Mouse (Mus musculus) MEL (cell line): ENCODE results near the gene Itga8. TPM values are rescaled to one million over a fixed set of nuclear protein-coding genes. Genes with fewer than 3 reads are reported as not detected.

ENCODE experiments used
- DNase-seq: peaks from one replicate; pipeline ENCODE4 v3.0.0; 2011; ENCODE audit warnings: low read depth, low spot score
- H3K27ac ChIP-seq: 2 replicates; pipeline ENCODE4 v1.5.1; 2012; ENCODE audit warnings: low read depth, mild to moderate bottlenecking, control low read depth, low read length, moderate library complexity; ENCODE audit not compliant: control insufficient read depth
- H3K27me3 ChIP-seq, 2 experiments: fragments of 150-350 bp in 1 of 2; sonication (generic) in 1 of 2; 2 replicates each; pipeline ENCODE4 v1.6.1; 2012; ENCODE audit warnings: low read length in 2 of 2, mild to moderate bottlenecking in 2 of 2, improper control_type of control experiment in 1 of 2, moderate library complexity in 1 of 2; ENCODE audit not compliant: insufficient read depth in 2 of 2, control insufficient read depth in 1 of 2
- H3K36me3 ChIP-seq, 2 experiments: 2 replicates each; pipeline ENCODE4 v1.6.1; 2012 to 2014; ENCODE audit warnings: low read length in 2 of 2, improper control_type of control experiment in 1 of 2, inconsistent platforms in 1 of 2, mild to moderate bottlenecking in 1 of 2; ENCODE audit not compliant: insufficient read depth in 2 of 2, control insufficient read depth in 1 of 2
- H3K4me1 ChIP-seq, 2 experiments: fragments of 150-350 bp in 1 of 2; sonication (generic) in 1 of 2; 2 replicates each; pipeline ENCODE4 v1.6.1; 2012; ENCODE audit warnings: low read length in 2 of 2, improper control_type of control experiment in 1 of 2, mild to moderate bottlenecking in 1 of 2; ENCODE audit not compliant: insufficient read depth in 2 of 2, control insufficient read depth in 1 of 2
- H3K4me3 ChIP-seq, 2 experiments: fragments of 150-350 bp in 1 of 2; sonication (generic) in 1 of 2; 2 replicates each; pipeline ENCODE4 v1.5.1; 2012; ENCODE audit warnings: low read depth in 2 of 2, low read length in 2 of 2, mild to moderate bottlenecking in 2 of 2, moderate library complexity in 2 of 2, control low read depth in 1 of 2, improper control_type of control experiment in 1 of 2; ENCODE audit not compliant: control insufficient read depth in 1 of 2, insufficient read depth in 1 of 2
- H3K79me2 ChIP-seq: 2 replicates; pipeline ENCODE4 v1.6.1; 2012; ENCODE audit warnings: mild to moderate bottlenecking, low read length, moderate library complexity; ENCODE audit not compliant: control insufficient read depth, poor library complexity, insufficient read depth
- H3K9ac ChIP-seq: 2 replicates; pipeline ENCODE4 v1.6.1; 2012; ENCODE audit warnings: low read depth, mild to moderate bottlenecking, control low read depth, low read length, moderate library complexity; ENCODE audit not compliant: control insufficient read depth, poor library complexity, severe bottlenecking
- H3K9me3 ChIP-seq: fragments of 150-350 bp; sonication (generic); replicated peaks from 2 replicates; pipeline ENCODE4 v1.6.1; 2012; ENCODE audit warnings: mild to moderate bottlenecking, low read length, improper control_type of control experiment, moderate library complexity; ENCODE audit not compliant: insufficient read depth
- BHLHE40 ChIP-seq: IDR thresholded peaks from 2 replicates; pipeline ENCODE4 v1.6.1; 2012; ENCODE audit warnings: low read depth, mild to moderate bottlenecking, inconsistent platforms, low read length, improper control_type of control experiment, borderline replicate concordance
- CHD1 ChIP-seq: IDR thresholded peaks from 2 replicates; pipeline ENCODE4 v1.6.1; 2012; ENCODE audit warnings: low read depth, mild to moderate bottlenecking, inconsistent platforms, low read length, improper control_type of control experiment
- CHD2 ChIP-seq: IDR thresholded peaks from 2 replicates; pipeline ENCODE4 v1.6.1; 2011; ENCODE audit warnings: low read length, improper control_type of control experiment
- CTCF ChIP-seq, 3 experiments: IDR thresholded peaks in 2 of 3; conservative IDR thresholded peaks in 1 of 3; 2 replicates each; pipeline ENCODE4 v1.5.1; 2011 to 2012; ENCODE audit warnings: low read length in 3 of 3, low read depth in 2 of 3, mild to moderate bottlenecking in 2 of 3, improper control_type of control experiment in 1 of 3, inconsistent platforms in 1 of 3, mixed read lengths in 1 of 3, moderate library complexity in 1 of 3; ENCODE audit not compliant: control insufficient read depth in 1 of 3, insufficient read depth in 1 of 3, poor library complexity in 1 of 3, severe bottlenecking in 1 of 3
- E2F4 ChIP-seq: IDR thresholded peaks from 2 replicates; pipeline ENCODE4 v1.6.1; 2011; ENCODE audit warnings: low read depth, low read length, improper control_type of control experiment, borderline replicate concordance
- ELF1 ChIP-seq: IDR thresholded peaks from 2 replicates; pipeline ENCODE4 v1.6.1; 2014; ENCODE audit warnings: low read depth, mild to moderate bottlenecking, inconsistent platforms, low read length, improper control_type of control experiment, moderate library complexity
- EP300 ChIP-seq, 2 experiments: IDR thresholded peaks; 2 replicates each; pipeline ENCODE4 v1.6.1; 2011; ENCODE audit warnings: improper control_type of control experiment in 2 of 2, low read length in 2 of 2, low read depth in 1 of 2, mild to moderate bottlenecking in 1 of 2
- GABPA ChIP-seq: IDR thresholded peaks from 2 replicates; pipeline ENCODE4 v1.6.1; 2012; ENCODE audit warnings: low read depth, mild to moderate bottlenecking, inconsistent platforms, low read length, improper control_type of control experiment, moderate library complexity
- GATA1 ChIP-seq: IDR thresholded peaks from 2 replicates; pipeline ENCODE4 v1.6.1; 2011; ENCODE audit warnings: low read depth, low read length, improper control_type of control experiment
- MAZ ChIP-seq: IDR thresholded peaks from 2 replicates; pipeline ENCODE4 v1.6.1; 2012; ENCODE audit warnings: low read depth, mild to moderate bottlenecking, inconsistent platforms, low read length, improper control_type of control experiment
- MXI1 ChIP-seq: IDR thresholded peaks from 2 replicates; pipeline ENCODE4 v1.6.1; 2011; ENCODE audit warnings: mild to moderate bottlenecking, low read depth, low read length, improper control_type of control experiment
- MYC ChIP-seq: IDR thresholded peaks from 2 replicates; pipeline ENCODE4 v1.6.1; 2011; ENCODE audit warnings: low read depth, mild to moderate bottlenecking, low read length, improper control_type of control experiment, moderate library complexity
- NRF1 ChIP-seq: IDR thresholded peaks from 2 replicates; pipeline ENCODE4 v1.6.1; 2014; ENCODE audit warnings: low read depth, mild to moderate bottlenecking, inconsistent platforms, low read length, improper control_type of control experiment, moderate library complexity; ENCODE audit not compliant: poor library complexity, insufficient read depth, severe bottlenecking
- POLR2A ChIP-seq, 2 experiments: IDR thresholded peaks; 2 replicates each; pipeline ENCODE4 v1.6.1; 2011 to 2012; ENCODE audit warnings: low read length in 2 of 2, mild to moderate bottlenecking in 2 of 2, control low read depth in 1 of 2, improper control_type of control experiment in 1 of 2, low read depth in 1 of 2, moderate library complexity in 1 of 2; ENCODE audit not compliant: control insufficient read depth in 1 of 2, insufficient read depth in 1 of 2, poor library complexity in 1 of 2
- POLR2AphosphoS2 ChIP-seq: IDR thresholded peaks from 2 replicates; pipeline ENCODE4 v1.6.1; 2011; ENCODE audit warnings: low read length, improper control_type of control experiment
- SMC3 ChIP-seq: IDR thresholded peaks from 2 replicates; pipeline ENCODE4 v1.6.1; 2011; ENCODE audit warnings: low read depth, low read length, improper control_type of control experiment
- TCF12 ChIP-seq: IDR thresholded peaks from 2 replicates; pipeline ENCODE4 v1.6.1; 2014; ENCODE audit warnings: low read depth, mild to moderate bottlenecking, inconsistent platforms, low read length, improper control_type of control experiment, moderate library complexity
- USF1 ChIP-seq: IDR thresholded peaks from 2 replicates; pipeline ENCODE4 v1.6.1; 2014; ENCODE audit warnings: low read depth, mild to moderate bottlenecking, inconsistent platforms, low read length, improper control_type of control experiment, moderate library complexity
- ZMIZ1 ChIP-seq: IDR thresholded peaks from 2 replicates; pipeline ENCODE4 v1.6.1; 2012; ENCODE audit warnings: low read depth, mild to moderate bottlenecking, inconsistent platforms, low read length, improper control_type of control experiment, moderate library complexity
- polyA plus RNA-seq, 2 experiments: library from polyadenylated mRNA; stranded (reverse) in 1 of 2; unstranded in 1 of 2; fragments of >175 nt in 1 of 2; fragments of >200 nt in 1 of 2; gene quantifications; 2 replicates each; pipeline versions ENCODE4 v1.2.1 to v1.2.4; 2012; ENCODE audit warnings: low replicate concordance in 2 of 2, low read depth in 1 of 2; ENCODE audit not compliant: insufficient read length in 2 of 2, insufficient read depth in 1 of 2, missing spikeins in 1 of 2
- total RNA-seq: library from RNA; depleted of rRNA; stranded (reverse); fragments of 300-350 nt; gene quantifications from 2 replicates; pipeline ENCODE4 v1.2.3, GENCODE M21; 2012

Gene Itga8
- total and polyA plus RNA-seq, 3 experiments: not detected

- 0 out of 4 replicates have a peak, but pooled peaks cover 0 to 2% of the 10 kb centered on the region in 2 experiments for H3K36me3 ChIP-seq
- no peaks in the 10 kb centered on the region for H3K79me2 ChIP-seq
- no peaks in the 10 kb centered on the region for H3K9me3 ChIP-seq
- no peak overlapping the region for H3K27ac ChIP-seq
- TF ChIP-seq BHLHE40: no peak
- TF ChIP-seq E2F4: no peak
- no peak for TF ChIP-seq GATA1
- TF ChIP-seq SMC3: no peak
- no peak for TF ChIP-seq TCF12
- no peak for TF ChIP-seq CHD1
- no peak for TF ChIP-seq MAZ
- no peak for TF ChIP-seq MYC
- TF ChIP-seq ELF1: no peak
- TF ChIP-seq CHD2: no peak
- no peak for TF ChIP-seq GABPA
- no peak for TF ChIP-seq ZMIZ1
- TF ChIP-seq NRF1: no peak
- no peak for TF ChIP-seq POLR2A (IDR thresholded peaks at IDR 0.05; ENCODE audit: control insufficient read depth in 1 of 2, insufficient read depth in 1 of 2, low read depth in 1 of 2, low read length in 2 of 2, poor library complexity in 1 of 2)
- no peak for TF ChIP-seq MXI1
- H3K4me3 ChIP-seq: peak overlapping the region; percentile 17 to 26; a peak in 1 of 4 replicates
- H3K27me3 ChIP-seq: no peaks in the 10 kb centered on the region
- DNase-seq: peak; percentile 48
- H3K9ac ChIP-seq: no peak overlapping the region
- H3K4me1 ChIP-seq: no peaks in the 10 kb centered on the region
Observed at GRCm38 (mm10) chr2:12206353-12206752, 95.4 kb downstream of the Itga8 start.

DNA sequence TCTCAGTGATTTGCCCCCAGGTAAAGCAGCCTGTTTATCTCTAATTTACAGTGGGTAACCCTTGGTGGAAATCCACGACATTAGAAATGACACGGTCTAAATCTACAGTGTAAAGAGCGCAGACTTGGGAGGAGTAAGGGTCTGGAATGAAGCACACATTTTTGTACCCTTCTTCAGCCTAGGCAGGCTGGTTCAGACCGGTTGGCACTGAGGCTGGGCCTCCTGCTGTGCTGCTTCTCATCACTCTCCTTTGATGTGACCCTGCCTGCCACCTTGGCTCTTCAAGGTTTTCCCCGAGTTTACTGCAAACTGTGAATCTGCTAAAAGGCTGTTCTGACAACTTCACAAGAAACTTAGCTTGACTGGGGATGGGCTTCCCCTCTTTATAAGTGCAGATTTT is 95.8 kb downstream of the Itga8 start:
- peak; percentile 4 for DNase-seq
- Histone ChIP-seq H3K4me1 (no peaks in the 10 kb centered on the region), H3K27ac (no peak overlapping the region), H3K4me3 (peak overlapping the region; percentile 17 to 26; a peak in 1 of 4 replicates), H3K27me3 (no peaks in the 10 kb centered on the region), H3K79me2 (no peaks in the 10 kb centered on the region), H3K36me3 (0 out of 4 replicates have a peak, but pooled peaks cover 0 to 2% of the 10 kb centered on the region in 2 experiments), H3K9me3 (no peaks in the 10 kb centered on the region), H3K9ac (no peak overlapping the region)
- TF ChIP-seq USF1 (no peak), CTCF (IDR thresholded peaks at IDR 0.05 in 2 of 3, conservative IDR thresholded peaks at IDR 0.05 in 1 of 3; ENCODE audit: control insufficient read depth in 1 of 3, insufficient read depth in 1 of 3, low read depth in 2 of 3, low read length in 3 of 3, poor library complexity in 1 of 3, severe bottlenecking in 1 of 3) (no peak), MXI1 (no peak), POLR2AphosphoS2 (no peak), EP300 (IDR thresholded peaks at IDR 0.05; ENCODE audit: low read depth in 1 of 2, low read length in 2 of 2) (no peak)
